Mouse (Mus musculus) lung, adult 18-20 months (tissue): ENCODE data around the gene Dnase1l2.
"Not testable (repeated sequence)": the region's sequence is repeated elsewhere in the genome, so short reads cannot be mapped to it uniquely, and the experiment has no call there.

ENCODE experiments used
- DNase-seq, 2 experiments: peaks; one replicate each; pipeline ENCODE4 v3.0.0; 2022; ENCODE audit warnings: mixed read lengths in 2 of 2

Dnase1l2 gene

GRCm38 (mm10) chr17:24427170-24427557, 15.7 kb downstream of the Dnase1l2 start:
- DNase-seq: no peak

- peak; percentile 98 to 99 for DNase-seq
These were observed 16.3 kb downstream of the Dnase1l2 start, which contains the start of gene Eci1 for GRCm38 (mm10) chr17:24426471-24427169. TSS of gene Eci1 (plus strand) at chr17:24426641.

GRCm38 (mm10) chr17:24425905-24426304, 17.0 kb downstream of the Dnase1l2 start:
- DNase-seq: no peak

GRCm38 (mm10) chr17:24425326-24425725, 17.6 kb downstream of the Dnase1l2 start:
- not testable (repeated sequence) for DNase-seq

GRCm38 (mm10) chr17:24424489-24424888, 18.4 kb downstream of the Dnase1l2 start:
- no peak for DNase-seq

GRCm38 (mm10) chr17:24423114-24423513, 19.8 kb downstream of the Dnase1l2 start:
- DNase-seq: no peak

GRCm38 (mm10) chr17:24416051-24416652, 26.8 kb downstream of the Dnase1l2 start:
- no peak for DNase-seq

GRCm38 (mm10) chr17:24415011-24415410, 27.9 kb downstream of the Dnase1l2 start:
- DNase-seq: no peak

GRCm38 (mm10) chr17:24414230-24414976, 28.5 kb downstream of the Dnase1l2 start, which contains the start of gene Rnps1:
TSS of gene Rnps1 (plus strand) at chr17:24414565.
- peak; percentile 93 to 95 for DNase-seq

- DNase-seq: peak; percentile 26 to 33
These were observed 29.2 kb downstream of the Dnase1l2 start for GRCm38 (mm10) chr17:24413557-24414211.

GRCm38 (mm10) chr17:24407116-24407803, 35.6 kb downstream of the Dnase1l2 start:
- DNase-seq: no peak

- DNase-seq: no peak
These were observed 40.5 kb downstream of the Dnase1l2 start for GRCm38 (mm10) chr17:24402371-24402770.

- DNase-seq: peak; percentile 28 to 34
These were observed 48.4 kb downstream of the Dnase1l2 start for GRCm38 (mm10) chr17:24394456-24394855.

- peak in 1 of 2 experiments; percentile 33 for DNase-seq
These were observed 49.4 kb downstream of the Dnase1l2 start for GRCm38 (mm10) chr17:24393527-24393926.

- no peak for DNase-seq
These were observed 51.8 kb downstream of the Dnase1l2 start for GRCm38 (mm10) chr17:24391149-24391548.
